Mouse (Mus musculus) embryonic facial prominence, embryonic 13.5 days (tissue): ENCODE results near the gene Arhgap1. TPM values are rescaled to one million over a fixed set of nuclear protein-coding genes. Genes with fewer than 3 reads are reported as not detected.

Source experiments
- ATAC-seq: fragments of 200-750 bp; cut with Nextera tagmentation; 2 replicates; pipeline ENCODE4 v1.8.0; 2017; ENCODE audit warnings: low read depth; ENCODE audit not compliant: insufficient number of reproducible peaks, insufficient read depth, low FRiP score, low TSS enrichment
- H3K27ac ChIP-seq: fragments of 300-500 bp; sonication (generic); 2 replicates; pipeline ENCODE4 v1.5.1; 2015; ENCODE audit warnings: moderate library complexity, mild to moderate bottlenecking, inconsistent platforms
- H3K27me3 ChIP-seq: fragments of 300-500 bp; sonication (generic); 2 replicates; pipeline ENCODE4 v1.6.1; 2015; ENCODE audit warnings: mild to moderate bottlenecking, inconsistent platforms
- H3K36me3 ChIP-seq: fragments of 300-500 bp; sonication (generic); 2 replicates; pipeline ENCODE4 v1.6.1; 2015; ENCODE audit warnings: mild to moderate bottlenecking, inconsistent platforms
- H3K4me1 ChIP-seq: fragments of 300-500 bp; sonication (generic); 2 replicates; pipeline ENCODE4 v1.6.1; 2015; ENCODE audit warnings: inconsistent platforms
- H3K4me2 ChIP-seq: fragments of 300-500 bp; sonication (generic); 2 replicates; pipeline ENCODE4 v1.6.1; 2015; ENCODE audit warnings: moderate library complexity, mild to moderate bottlenecking, inconsistent platforms
- H3K4me3 ChIP-seq: fragments of 300-500 bp; sonication (generic); 2 replicates; pipeline ENCODE4 v1.5.1; 2015; ENCODE audit warnings: mild to moderate bottlenecking, inconsistent platforms
- H3K9ac ChIP-seq: fragments of 300-500 bp; sonication (generic); 2 replicates; pipeline ENCODE4 v1.6.1; 2015; ENCODE audit warnings: mild to moderate bottlenecking, inconsistent platforms
- H3K9me3 ChIP-seq: fragments of 300-500 bp; sonication (generic); 2 replicates; pipeline ENCODE4 v1.6.1; 2016; ENCODE audit warnings: inconsistent platforms
- WGBS: fragments of 180-500 bp; shearing (Covaris S2); methylation state at CpG from one replicate; pipeline ENCODE4 v1.1.7; 2015; ENCODE audit warnings: mixed read lengths; 5-methylcytosine and 5-hydroxymethylcytosine counted together
- polyA plus RNA-seq: library from polyadenylated mRNA; unstranded; fragments of >200 nt; fragmentation: Nextera tagmentation; extraction: Ambion mirVana; gene quantifications from 2 replicates; pipeline ENCODE4 v1.2.1, GENCODE M21; 2015

Gene Arhgap1
- polyA plus RNA-seq, 1 experiment from 2014 or later, result 108 TPM

DNA sequence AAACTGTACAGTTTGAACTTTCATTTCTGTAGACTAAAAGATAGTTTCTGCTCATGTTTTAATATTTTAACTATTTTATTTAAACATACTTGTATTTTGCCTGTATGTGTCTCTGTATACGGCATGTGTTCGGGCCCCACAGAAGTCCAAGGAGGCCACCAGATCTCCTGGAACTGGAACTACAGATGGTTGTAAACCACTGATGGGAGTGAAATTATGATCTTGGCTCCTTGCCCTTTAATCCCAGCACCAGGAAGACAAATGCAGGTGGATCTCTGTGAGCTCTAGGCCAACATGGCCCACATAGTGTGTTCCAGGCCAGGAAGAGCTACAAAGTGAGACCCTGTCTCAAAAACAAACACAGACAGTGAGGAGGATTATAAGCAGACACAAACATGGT is 51.7 kb downstream of the Arhgap1 start:
- Histone ChIP-seq H3K27me3 (no peaks in the 10 kb centered on the region), H3K27ac (no peak overlapping the region), H3K9me3 (no peaks in the 10 kb centered on the region), H3K36me3 (no peaks in the 10 kb centered on the region; the same call in 1 of the 2 replicates), H3K9ac (no peak overlapping the region), H3K4me1 (no peaks in the 10 kb centered on the region), H3K4me3 (no peak overlapping the region), H3K4me2 (no peak overlapping the region)
- WGBS, result 98% methylated on average over 2 of the region's 2 CpGs
- no peak for ATAC-seq

GRCm38 (mm10) chr2:91705736-91706135 is 56.1 kb downstream of the Arhgap1 start:
- no peak overlapping the region for H3K4me2 ChIP-seq
- 77% methylated on average over 6 of the region's 6 CpGs for WGBS
- no peak overlapping the region for H3K9ac ChIP-seq
- H3K4me1 ChIP-seq, result peaks cover 8% of the 10 kb centered on the region
- no peaks in the 10 kb centered on the region for H3K27me3 ChIP-seq
- no peaks in the 10 kb centered on the region; the same call in 1 of the 2 replicates for H3K36me3 ChIP-seq
- H3K9me3 ChIP-seq, result no peaks in the 10 kb centered on the region
- H3K27ac ChIP-seq, result no peak overlapping the region
- no peak for ATAC-seq
- H3K4me3 ChIP-seq, result no peak overlapping the region

- Histone ChIP-seq H3K4me1 (peaks cover 10% of the 10 kb centered on the region), H3K9me3 (no peaks in the 10 kb centered on the region), H3K36me3 (no peaks in the 10 kb centered on the region; the same call in 1 of the 2 replicates), H3K9ac (no peak overlapping the region), H3K4me3 (no peak overlapping the region), H3K4me2 (no peak overlapping the region), H3K27ac (no peak overlapping the region), H3K27me3 (no peaks in the 10 kb centered on the region)
- no peak for ATAC-seq
Measured at GRCm38 (mm10) chr2:91706456-91706855, 56.8 kb downstream of the Arhgap1 start.

DNA sequence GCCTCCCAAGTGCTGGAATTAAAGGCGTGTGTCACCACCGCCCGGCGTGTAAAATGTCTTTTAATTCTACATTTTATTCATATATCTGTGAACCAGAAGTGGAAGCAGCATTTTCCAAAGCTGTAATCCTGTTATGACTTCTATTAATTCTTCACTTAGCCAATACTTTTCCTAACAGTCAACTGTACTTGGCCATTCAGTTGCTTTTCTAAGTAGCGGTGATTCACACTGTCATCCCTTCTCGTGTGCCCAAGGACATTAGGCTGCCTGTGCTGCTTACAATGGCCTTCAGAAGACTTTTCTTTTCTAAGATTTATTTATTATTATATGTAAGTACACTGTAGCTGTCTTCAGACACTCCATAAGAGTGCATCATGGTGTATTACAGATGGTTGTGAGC is 58.7 kb downstream of the Arhgap1 start:
- H3K4me3 ChIP-seq, result no peak overlapping the region
- 95% methylated on average over 6 of the region's 6 CpGs for WGBS
- peaks cover 21% of the 10 kb centered on the region for H3K4me1 ChIP-seq
- ATAC-seq, result no peak
- H3K27ac ChIP-seq, result no peak overlapping the region
- no peaks in the 10 kb centered on the region for H3K36me3 ChIP-seq
- H3K27me3 ChIP-seq, result no peaks in the 10 kb centered on the region
- no peak overlapping the region for H3K4me2 ChIP-seq
- H3K9me3 ChIP-seq, result no peaks in the 10 kb centered on the region
- H3K9ac ChIP-seq, result no peak overlapping the region

DNA sequence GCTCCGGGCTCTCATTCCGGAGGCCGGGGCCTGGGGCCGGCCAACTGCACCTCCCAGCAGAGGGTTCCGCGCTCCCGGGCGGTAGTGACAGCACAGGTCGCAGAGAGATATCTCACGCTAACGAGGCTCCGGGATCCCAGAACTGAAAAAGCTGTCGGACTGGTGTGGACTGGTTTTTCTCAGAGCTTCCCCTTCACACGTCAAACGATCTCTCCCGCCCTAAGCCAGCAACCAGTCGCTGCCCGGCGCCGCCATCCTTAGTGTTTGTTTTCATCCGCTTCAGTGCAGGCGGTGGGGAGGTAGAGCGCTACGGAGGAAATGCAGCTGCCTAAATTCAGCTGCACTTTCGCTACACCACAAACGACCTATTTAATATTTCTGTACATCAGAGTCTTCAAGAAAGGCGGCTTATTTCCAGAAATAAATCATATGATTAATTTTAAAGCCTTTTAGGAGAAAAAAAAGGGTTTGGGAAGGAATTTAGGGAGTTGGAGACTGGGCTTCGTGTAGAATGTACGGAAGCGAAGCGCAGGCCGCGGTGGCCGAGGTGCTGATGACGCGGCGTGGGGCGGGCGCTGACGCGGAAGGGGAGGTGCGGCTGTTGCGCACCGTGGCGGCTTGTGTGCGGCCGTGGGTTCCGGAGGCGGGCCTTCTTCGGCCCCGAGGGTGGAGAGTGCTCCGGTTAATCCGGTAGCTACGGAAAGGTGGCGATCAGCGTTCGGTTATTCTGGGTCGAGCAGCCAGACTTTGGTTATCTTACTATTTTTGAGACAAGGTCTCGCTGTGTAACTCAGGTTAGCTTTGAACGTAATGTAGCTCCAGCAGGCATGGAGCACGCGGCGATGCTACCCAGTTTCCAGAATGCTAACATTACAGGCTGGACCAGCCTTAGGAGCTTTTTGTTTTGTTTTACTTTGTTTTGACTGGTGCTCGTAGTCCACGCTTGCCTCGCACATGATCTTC is 60.9 kb downstream of the Arhgap1 start, which contains the start of the genes Atg13 and Harbi1:
Gene Atg13, minus strand, starts transcription at position 305 of the 963 bp plus-strand sequence.
Gene Harbi1, plus strand, starts transcription at position 581 of the 963 bp plus-strand sequence.
- Histone ChIP-seq H3K9ac (peak within 1 kb of the TSS; percentile 89), H3K9me3 (no peaks in the 10 kb centered on the region), H3K4me2 (peak within 1 kb of the TSS; percentile 82), H3K36me3 (no peaks in the 10 kb centered on the region), H3K4me1 (peaks cover 21% of the 10 kb centered on the region), H3K27ac (peak within 1 kb of the TSS; percentile 88), H3K4me3 (peak within 1 kb of the TSS; percentile 99), H3K27me3 (no peaks in the 10 kb centered on the region)
- WGBS, result under 1% methylated on average over 66 of the region's 66 CpGs
- peak; percentile 93 for ATAC-seq

DNA sequence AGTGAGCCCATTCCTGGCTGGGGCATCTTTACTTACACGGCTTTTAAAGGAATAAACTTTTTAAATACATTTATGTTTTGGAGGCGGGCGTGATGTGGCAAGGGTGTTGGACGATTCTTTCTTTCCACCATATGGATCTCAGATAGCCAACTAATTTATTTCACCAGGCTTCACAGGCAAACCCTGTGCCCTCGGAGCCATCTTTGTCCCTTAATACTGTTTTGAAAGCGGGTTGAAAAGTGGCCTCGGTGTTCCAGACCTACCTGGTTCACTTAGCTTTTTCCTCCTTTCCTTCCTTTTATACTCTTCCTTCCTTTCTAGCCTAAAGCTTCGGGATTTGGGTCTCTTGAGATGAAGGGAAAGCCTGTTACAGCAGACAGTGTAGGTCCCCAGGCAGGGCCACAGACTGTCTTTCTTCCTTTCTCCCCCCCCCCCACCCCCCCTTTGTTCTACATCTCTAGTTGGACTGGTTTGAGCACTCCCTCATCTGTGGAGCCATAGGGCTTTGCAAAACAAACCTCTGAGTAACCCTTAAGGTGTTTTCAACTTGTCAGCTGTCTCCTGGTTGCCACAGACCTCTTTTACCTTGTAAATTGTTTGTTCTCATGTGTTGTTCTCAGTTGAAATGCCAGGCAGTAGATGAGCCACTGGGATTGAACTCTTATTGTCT is 61.7 kb downstream of the Arhgap1 start:
- peak overlapping the region; percentile 88 for H3K27ac ChIP-seq

GRCm38 (mm10) chr2:91714921-91715320 is 65.3 kb downstream of the Arhgap1 start:
- peaks cover 13% of the 10 kb centered on the region; the same call in 1 of the 2 replicates for H3K4me1 ChIP-seq
- H3K4me3 ChIP-seq, result no peak overlapping the region
- no peak overlapping the region for H3K27ac ChIP-seq
- H3K4me2 ChIP-seq, result no peak overlapping the region
- no peak overlapping the region for H3K9ac ChIP-seq
- H3K27me3 ChIP-seq, result no peaks in the 10 kb centered on the region
- ATAC-seq, result no peak
- peaks cover 11% of the 10 kb centered on the region for H3K36me3 ChIP-seq
- no peaks in the 10 kb centered on the region for H3K9me3 ChIP-seq
- 76% methylated on average over 1 of the region's 1 CpGs for WGBS

More for the DNA sequence above, 61.7 kb downstream of the Arhgap1 start:
- peaks cover 4% of the 10 kb centered on the region; the same call in 1 of the 2 replicates for H3K36me3 ChIP-seq
- WGBS, result 2% methylated on average over 8 of the region's 8 CpGs
- peak overlapping the region; percentile 99 for H3K4me3 ChIP-seq
- H3K9me3 ChIP-seq, result no peaks in the 10 kb centered on the region
- peak overlapping the region; percentile 82 for H3K4me2 ChIP-seq
- no peaks in the 10 kb centered on the region for H3K27me3 ChIP-seq
- peak overlapping the region; percentile 89 for H3K9ac ChIP-seq
- no peak for ATAC-seq
- peaks cover 21% of the 10 kb centered on the region for H3K4me1 ChIP-seq

- H3K36me3 ChIP-seq, result peaks cover 27% of the 10 kb centered on the region
- ATAC-seq, result no peak
Measured at GRCm38 (mm10) chr2:91718276-91718675, 68.6 kb downstream of the Arhgap1 start.

More at GRCm38 (mm10) chr2:91718276-91718675, 68.6 kb downstream of the Arhgap1 start:
- H3K27me3 ChIP-seq, result no peaks in the 10 kb centered on the region
- H3K4me1 ChIP-seq, result no peaks in the 10 kb centered on the region
- no peak overlapping the region for H3K9ac ChIP-seq
- no peaks in the 10 kb centered on the region for H3K9me3 ChIP-seq
- H3K4me2 ChIP-seq, result no peak overlapping the region
- H3K4me3 ChIP-seq, result no peak overlapping the region
- H3K27ac ChIP-seq, result no peak overlapping the region
- WGBS, result 85% methylated on average over 6 of the region's 6 CpGs

Other genes with a start within 250 kb of the Arhgap1 start
- 66.9 and 71.1 TPM in 2 replicates for gene 1110051M20Rik, start 205.2 kb upstream of the Arhgap1 start, polyA plus RNA-seq
- gene Lrp4, start 192.3 kb upstream of the Arhgap1 start, polyA plus RNA-seq, result 9.1 and 9.6 TPM in 2 replicates
- 103 and 110 TPM in 2 replicates for gene Ckap5, start 123.1 kb upstream of the Arhgap1 start, polyA plus RNA-seq
- 0.27 and 4.3 TPM in 2 replicates for gene F2, start 13.4 kb upstream of the Arhgap1 start, polyA plus RNA-seq
- gene Zfp408, start 69 bp upstream of the Arhgap1 start, polyA plus RNA-seq, result 13.9 and 14.3 TPM in 2 replicates
- 27.1 and 28.5 TPM in 2 replicates for gene Atg13, start 60.7 kb downstream of the Arhgap1 start, polyA plus RNA-seq
- 25.5 and 30.5 TPM in 2 replicates for gene Harbi1, start 61.0 kb downstream of the Arhgap1 start, polyA plus RNA-seq
- 20.6 and 23.5 TPM in 2 replicates for gene Ambra1, start 80.3 kb downstream of the Arhgap1 start, polyA plus RNA-seq